Mouse (Mus musculus) hindbrain, embryonic 14.5 days (tissue): ENCODE data around the gene Senp1. TPM values are rescaled to one million over a fixed set of nuclear protein-coding genes. Genes with fewer than 3 reads are reported as not detected.
A peak's percentile ranks its signal among the peaks of the same experiment; 100 is the strongest.

Source experiments
- ATAC-seq: fragments of 200-750 bp; cut with Nextera tagmentation; 2 replicates; pipeline ENCODE4 v1.8.0; 2017; ENCODE audit warnings: moderate number of reproducible peaks, mild to moderate bottlenecking, moderate TSS enrichment, moderate library complexity; ENCODE audit not compliant: low FRiP score
- DNase-seq: peaks from one replicate; pipeline ENCODE4 v3.0.0-alpha.2; 2015; ENCODE audit warnings: low spot score
- H3K27ac ChIP-seq: fragments of 300-500 bp; sonication (generic); 2 replicates; pipeline ENCODE4 v1.5.1; 2014; ENCODE audit warnings: mild to moderate bottlenecking, moderate library complexity
- H3K27me3 ChIP-seq: fragments of 300-500 bp; sonication (generic); 2 replicates; pipeline ENCODE4 v1.6.1; 2014; ENCODE audit warnings: mild to moderate bottlenecking, low read length, mixed read lengths; ENCODE audit not compliant: control insufficient read depth, insufficient read depth
- H3K36me3 ChIP-seq: fragments of 300-500 bp; sonication (generic); replicated peaks from 2 replicates; pipeline ENCODE4 v1.6.1; 2014; ENCODE audit not compliant: control insufficient read depth, insufficient read depth
- H3K4me1 ChIP-seq: fragments of 300-500 bp; sonication (generic); replicated peaks from 2 replicates; pipeline ENCODE4 v1.6.1; 2014; ENCODE audit warnings: antibody characterized with exemption, low read length, mixed read lengths; ENCODE audit not compliant: control insufficient read depth, insufficient read depth
- H3K4me2 ChIP-seq: fragments of 300-500 bp; sonication (generic); replicated peaks from 2 replicates; pipeline ENCODE4 v1.6.1; 2014; ENCODE audit warnings: mild to moderate bottlenecking, moderate library complexity
- H3K4me3 ChIP-seq: fragments of 300-500 bp; sonication (generic); replicated peaks from 2 replicates; pipeline ENCODE4 v1.5.1; 2014; ENCODE audit warnings: mild to moderate bottlenecking, low read length
- H3K9ac ChIP-seq: fragments of 300-500 bp; sonication (generic); 2 replicates; pipeline ENCODE4 v1.6.1; 2014
- H3K9me3 ChIP-seq: fragments of 300-500 bp; sonication (generic); 2 replicates; pipeline ENCODE4 v1.6.1; 2016; ENCODE audit warnings: low read length; ENCODE audit not compliant: control insufficient read depth
- WGBS: fragments of 180-500 bp; shearing (Covaris S2); extraction: QIAGEN DNeasy Blood & Tissue Kit; methylation state at CpG from one replicate; pipeline ENCODE4 v1.1.7; 2014; 5-methylcytosine and 5-hydroxymethylcytosine counted together
- polyA plus RNA-seq: library from polyadenylated mRNA; unstranded; fragments of >200 nt; fragmentation: Nextera tagmentation; extraction: Ambion mirVana; gene quantifications from 2 replicates; pipeline ENCODE4 v1.2.1, GENCODE M21; 2014

Gene Senp1
- polyA plus RNA-seq, 1 experiment from 2014 or later, result 23.6 TPM

GRCm38 (mm10) chr15:98001321-98002112, 92.0 kb downstream of the Senp1 start:
- DNase-seq, result peak; percentile 49
- H3K9me3 ChIP-seq, result no peaks in the 10 kb centered on the region
- 1% methylated on average over 37 of the region's 37 CpGs for WGBS
- peak overlapping the region; percentile 38 for H3K4me3 ChIP-seq
- peaks cover 61% of the 10 kb centered on the region for H3K4me1 ChIP-seq
- H3K4me2 ChIP-seq, result peak overlapping the region; percentile 71
- H3K27me3 ChIP-seq, result peaks cover 35% of the 10 kb centered on the region
- ATAC-seq, result peak; percentile 5; the same call in 1 of the 2 replicates
- no peaks in the 10 kb centered on the region for H3K36me3 ChIP-seq
- H3K9ac ChIP-seq, result peak overlapping the region; percentile 53
- peak overlapping the region; percentile 77 for H3K27ac ChIP-seq

- WGBS, result 11% methylated on average over 7 of the region's 7 CpGs
- H3K4me3 ChIP-seq, result no peak overlapping the region
- H3K4me2 ChIP-seq, result peak overlapping the region; percentile 71; the same call in 1 of the 2 replicates
- no peaks in the 10 kb centered on the region for H3K9me3 ChIP-seq
- DNase-seq, result no peak
- peaks cover 61% of the 10 kb centered on the region for H3K4me1 ChIP-seq
- H3K27ac ChIP-seq, result no peak overlapping the region
- ATAC-seq, result no peak
- H3K27me3 ChIP-seq, result peaks cover 33% of the 10 kb centered on the region
- no peak overlapping the region for H3K9ac ChIP-seq
- no peaks in the 10 kb centered on the region for H3K36me3 ChIP-seq
Observed at GRCm38 (mm10) chr15:97999991-98000390, 93.6 kb downstream of the Senp1 start.

GRCm38 (mm10) chr15:97999546-97999945, 94.0 kb downstream of the Senp1 start:
- 0 out of 2 replicates have a peak overlapping the region, but pooled peaks have one; percentile 71 for H3K4me2 ChIP-seq
- peaks cover 29% of the 10 kb centered on the region for H3K27me3 ChIP-seq
- no peaks in the 10 kb centered on the region for H3K36me3 ChIP-seq
- peaks cover 56% of the 10 kb centered on the region for H3K4me1 ChIP-seq
- no peak overlapping the region for H3K4me3 ChIP-seq
- DNase-seq (no peak), ATAC-seq (no peak)
- WGBS, result 21% methylated on average over 13 of the region's 13 CpGs
- H3K27ac ChIP-seq, result no peak overlapping the region
- no peaks in the 10 kb centered on the region for H3K9me3 ChIP-seq
- H3K9ac ChIP-seq, result no peak overlapping the region

GRCm38 (mm10) chr15:97996716-97997256, 96.8 kb downstream of the Senp1 start:
- no peaks in the 10 kb centered on the region for H3K9me3 ChIP-seq
- ATAC-seq (peak; percentile 41; the same call in 1 of the 2 replicates), DNase-seq (peak; percentile 67)
- peaks cover 9% of the 10 kb centered on the region for H3K27me3 ChIP-seq
- no peak overlapping the region for H3K4me3 ChIP-seq
- no peaks in the 10 kb centered on the region for H3K36me3 ChIP-seq
- no peak overlapping the region for H3K9ac ChIP-seq
- no peak overlapping the region for H3K4me2 ChIP-seq
- peaks cover 45% of the 10 kb centered on the region for H3K4me1 ChIP-seq
- WGBS, result 59% methylated on average over 13 of the region's 13 CpGs
- H3K27ac ChIP-seq, result peak overlapping the region; percentile 46; the same call in 1 of the 2 replicates

GRCm38 (mm10) chr15:97992712-97993286, 100.7 kb downstream of the Senp1 start:
- peak overlapping the region; percentile 76 for H3K27ac ChIP-seq
- H3K36me3 ChIP-seq, result no peaks in the 10 kb centered on the region
- DNase-seq, result peak; percentile 88
- WGBS, result 2% methylated on average over 18 of the region's 18 CpGs
- no peaks in the 10 kb centered on the region for H3K9me3 ChIP-seq
- peak overlapping the region; percentile 45 for H3K9ac ChIP-seq
- peak overlapping the region; percentile 51 for H3K4me2 ChIP-seq
- peak; percentile 90 for ATAC-seq
- H3K4me1 ChIP-seq, result peaks cover 46% of the 10 kb centered on the region
- H3K4me3 ChIP-seq, result peak overlapping the region; percentile 18
- no peaks in the 10 kb centered on the region for H3K27me3 ChIP-seq

GRCm38 (mm10) chr15:97992027-97992711, 101.4 kb downstream of the Senp1 start:
- Histone ChIP-seq H3K36me3 (no peaks in the 10 kb centered on the region), H3K27ac (peak overlapping the region; percentile 76), H3K9me3 (no peaks in the 10 kb centered on the region), H3K4me2 (peak overlapping the region; percentile 51), H3K27me3 (no peaks in the 10 kb centered on the region), H3K4me1 (peaks cover 43% of the 10 kb centered on the region), H3K4me3 (no peak overlapping the region), H3K9ac (peak overlapping the region; percentile 45)
- DNase-seq (no peak), ATAC-seq (no peak)
- WGBS, result 31% methylated on average over 13 of the region's 13 CpGs

- Histone ChIP-seq H3K36me3 (no peaks in the 10 kb centered on the region), H3K27ac (no peak overlapping the region), H3K9ac (0 out of 2 replicates have a peak overlapping the region, but pooled peaks have one; percentile 1), H3K4me1 (peaks cover 43% of the 10 kb centered on the region), H3K4me3 (no peak overlapping the region), H3K4me2 (no peak overlapping the region), H3K9me3 (no peaks in the 10 kb centered on the region), H3K27me3 (no peaks in the 10 kb centered on the region)
- WGBS, result 9% methylated on average over 12 of the region's 12 CpGs
- no peak for DNase-seq
- no peak for ATAC-seq
Observed at GRCm38 (mm10) chr15:97991285-97991895, 102.2 kb downstream of the Senp1 start.

GRCm38 (mm10) chr15:97990721-97991120, 102.8 kb downstream of the Senp1 start:
- Histone ChIP-seq H3K4me3 (no peak overlapping the region), H3K4me2 (0 out of 2 replicates have a peak overlapping the region, but pooled peaks have one; percentile 5), H3K36me3 (no peaks in the 10 kb centered on the region), H3K9me3 (no peaks in the 10 kb centered on the region), H3K27ac (peak overlapping the region; percentile 40), H3K9ac (0 out of 2 replicates have a peak overlapping the region, but pooled peaks have one; percentile 1), H3K4me1 (peaks cover 43% of the 10 kb centered on the region), H3K27me3 (no peaks in the 10 kb centered on the region)
- ATAC-seq (no peak), DNase-seq (no peak)
- WGBS, result 4% methylated on average over 4 of the region's 4 CpGs
